Mouse (Mus musculus): Measurements from ENCODE around the gene Tpgs1. TPM values are rescaled to one million over a fixed set of nuclear protein-coding genes. Genes with fewer than 3 reads are reported as not detected.

The Tpgs1 gene
- polyA plus RNA-seq, 1 experiment from 2014 or later, result 99.8 TPM

DNA sequence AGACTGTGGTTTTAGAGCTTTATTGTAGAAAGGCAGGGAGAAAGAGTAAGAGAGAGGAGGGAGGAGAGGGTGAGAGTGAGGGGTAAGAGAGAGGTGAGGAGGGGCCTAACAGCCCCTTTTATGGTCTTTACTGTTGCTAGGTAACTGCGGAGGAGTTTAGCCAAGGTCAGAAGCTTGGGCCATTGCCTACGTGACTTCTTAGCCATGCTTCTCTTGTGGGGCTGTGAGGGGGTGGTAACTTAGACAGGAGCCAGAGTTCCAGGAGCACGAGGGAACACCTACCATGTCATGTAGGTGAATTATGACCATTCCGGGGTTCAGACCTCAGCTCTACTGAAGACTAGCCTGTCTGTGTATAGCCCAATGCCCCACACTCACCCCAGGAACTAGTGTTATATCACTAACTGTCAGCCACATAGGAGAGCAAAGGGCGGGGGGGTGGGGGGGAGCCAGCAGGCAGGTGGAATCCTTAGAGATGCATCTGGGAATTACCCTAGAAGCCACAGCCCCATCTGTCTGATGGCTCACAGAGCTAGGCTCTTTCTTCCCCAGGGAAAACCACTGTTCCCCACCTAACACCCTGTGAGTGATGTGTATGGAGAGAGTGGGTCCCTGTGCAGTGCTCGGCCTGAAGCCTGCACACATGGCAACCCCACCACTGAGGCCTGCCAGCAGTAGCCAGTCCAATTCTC is 2.4 kb downstream of the Tpgs1 start:
- H3K4me1 ChIP-seq, result peaks cover 32% of the 10 kb centered on the region
- 69% methylated on average over 6 of the region's 6 CpGs for WGBS
- H3K4me3 ChIP-seq, result no peak overlapping the region
- peaks cover 7% of the 10 kb centered on the region; the same call in 1 of the 2 replicates for H3K36me3 ChIP-seq (replicated peaks)
- no peak overlapping the region for H3K4me2 ChIP-seq
- H3K9me3 ChIP-seq, result no peaks in the 10 kb centered on the region
- no peaks in the 10 kb centered on the region for H3K27me3 ChIP-seq (replicated peaks)
- ATAC-seq (replicated peaks), result no peak
- H3K9ac ChIP-seq, result no peak overlapping the region
- H3K27ac ChIP-seq, result no peak overlapping the region

DNA sequence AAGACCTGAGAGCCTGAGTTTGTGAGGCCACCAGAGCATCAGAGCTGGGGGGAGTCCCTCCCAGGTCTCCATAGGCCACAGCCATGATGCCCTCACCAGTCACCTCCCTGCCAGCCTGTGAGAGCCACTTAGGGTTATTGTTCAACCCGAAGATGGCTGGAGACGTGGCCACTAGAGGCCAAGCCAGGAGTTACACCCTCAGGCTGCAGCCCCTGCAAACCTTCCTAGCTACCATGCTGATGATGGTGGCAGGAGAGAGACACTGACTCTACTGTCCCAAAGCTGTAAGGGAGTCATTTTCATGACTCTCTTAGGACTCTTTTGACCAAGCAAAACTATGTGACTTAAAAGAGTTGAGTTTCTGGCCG is 2.9 kb downstream of the Tpgs1 start:
- no peaks in the 10 kb centered on the region for H3K9me3 ChIP-seq
- H3K27me3 ChIP-seq (replicated peaks), result no peaks in the 10 kb centered on the region
- no peak overlapping the region for H3K27ac ChIP-seq
- no peak for ATAC-seq (replicated peaks)
- no peak overlapping the region for H3K9ac ChIP-seq
- no peak overlapping the region for H3K4me2 ChIP-seq
- 62% methylated on average over 3 of the region's 3 CpGs for WGBS
- peaks cover 32% of the 10 kb centered on the region for H3K4me1 ChIP-seq
- no peak overlapping the region for H3K4me3 ChIP-seq
- H3K36me3 ChIP-seq (replicated peaks), result peaks cover 7% of the 10 kb centered on the region; the same call in 1 of the 2 replicates

DNA sequence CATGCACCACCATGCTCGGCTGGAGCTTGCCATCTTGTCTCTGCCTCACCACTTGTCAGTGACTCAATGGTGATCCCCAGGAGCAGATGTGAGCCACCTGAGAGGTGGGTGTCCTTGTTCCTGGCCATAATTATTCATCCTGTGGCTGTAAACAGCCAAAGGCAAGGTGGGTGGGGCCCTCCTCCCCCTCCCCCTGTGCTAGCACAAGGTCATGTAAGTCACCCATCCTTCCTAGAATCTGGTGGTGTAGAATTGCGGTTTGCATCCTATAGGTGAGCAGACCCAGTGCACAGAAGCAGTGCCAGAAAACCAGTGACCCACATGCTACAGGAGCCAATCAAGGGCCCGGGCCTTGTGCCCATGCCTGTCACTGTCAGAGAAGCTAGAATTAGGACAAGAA is 3.9 kb downstream of the Tpgs1 start:
- Histone ChIP-seq H3K9ac (no peak overlapping the region), H3K4me3 (no peak overlapping the region), H3K27me3 (replicated peaks) (no peaks in the 10 kb centered on the region), H3K27ac (no peak overlapping the region), H3K4me1 (peaks cover 26% of the 10 kb centered on the region), H3K36me3 (replicated peaks) (peaks cover 7% of the 10 kb centered on the region; the same call in 1 of the 2 replicates), H3K4me2 (no peak overlapping the region), H3K9me3 (no peaks in the 10 kb centered on the region)
- 95% methylated on average over 3 of the region's 3 CpGs for WGBS
- no peak for ATAC-seq (replicated peaks)

DNA sequence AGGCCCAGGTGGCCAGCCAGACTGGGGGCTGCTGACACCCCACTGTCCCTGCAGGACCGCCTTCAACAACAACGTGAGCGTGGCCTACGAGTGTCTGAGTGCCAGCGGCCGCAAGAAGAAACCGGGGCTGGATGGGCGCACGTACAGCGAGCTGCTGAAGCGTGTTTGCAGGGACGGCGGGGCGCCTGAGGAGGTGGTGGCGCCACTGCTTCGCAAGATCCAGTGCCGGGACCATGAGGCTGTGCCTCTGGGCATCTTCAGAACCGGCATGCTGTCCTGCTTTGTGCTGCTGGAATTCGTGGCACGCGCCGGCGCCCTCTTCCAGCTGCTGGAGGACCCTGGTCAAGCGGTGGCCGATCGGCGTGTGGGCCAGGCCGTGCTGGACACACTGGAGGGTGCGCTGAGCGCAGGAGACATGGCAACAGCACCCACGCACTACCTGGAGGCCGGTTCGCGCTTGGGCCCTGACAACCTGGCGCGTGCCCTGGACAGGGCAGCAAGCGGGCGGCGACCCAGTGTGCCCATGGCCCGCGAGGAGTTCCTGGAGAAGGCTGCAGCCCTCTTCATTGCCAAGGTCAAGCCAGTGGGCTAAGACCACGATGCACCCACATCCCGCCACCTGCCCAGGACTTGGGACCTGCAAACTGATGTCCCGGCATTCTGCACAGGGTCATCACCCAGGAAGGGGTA is 6.3 kb downstream of the Tpgs1 start:
- Histone ChIP-seq H3K36me3 (replicated peaks) (peaks cover 7% of the 10 kb centered on the region; the same call in 1 of the 2 replicates), H3K27me3 (replicated peaks) (no peaks in the 10 kb centered on the region), H3K4me3 (no peak overlapping the region), H3K4me2 (no peak overlapping the region), H3K27ac (no peak overlapping the region), H3K9me3 (no peaks in the 10 kb centered on the region), H3K9ac (no peak overlapping the region), H3K4me1 (peaks cover 15% of the 10 kb centered on the region)
- 61% methylated on average over 44 of the region's 44 CpGs for WGBS
- ATAC-seq (replicated peaks), result no peak

DNA sequence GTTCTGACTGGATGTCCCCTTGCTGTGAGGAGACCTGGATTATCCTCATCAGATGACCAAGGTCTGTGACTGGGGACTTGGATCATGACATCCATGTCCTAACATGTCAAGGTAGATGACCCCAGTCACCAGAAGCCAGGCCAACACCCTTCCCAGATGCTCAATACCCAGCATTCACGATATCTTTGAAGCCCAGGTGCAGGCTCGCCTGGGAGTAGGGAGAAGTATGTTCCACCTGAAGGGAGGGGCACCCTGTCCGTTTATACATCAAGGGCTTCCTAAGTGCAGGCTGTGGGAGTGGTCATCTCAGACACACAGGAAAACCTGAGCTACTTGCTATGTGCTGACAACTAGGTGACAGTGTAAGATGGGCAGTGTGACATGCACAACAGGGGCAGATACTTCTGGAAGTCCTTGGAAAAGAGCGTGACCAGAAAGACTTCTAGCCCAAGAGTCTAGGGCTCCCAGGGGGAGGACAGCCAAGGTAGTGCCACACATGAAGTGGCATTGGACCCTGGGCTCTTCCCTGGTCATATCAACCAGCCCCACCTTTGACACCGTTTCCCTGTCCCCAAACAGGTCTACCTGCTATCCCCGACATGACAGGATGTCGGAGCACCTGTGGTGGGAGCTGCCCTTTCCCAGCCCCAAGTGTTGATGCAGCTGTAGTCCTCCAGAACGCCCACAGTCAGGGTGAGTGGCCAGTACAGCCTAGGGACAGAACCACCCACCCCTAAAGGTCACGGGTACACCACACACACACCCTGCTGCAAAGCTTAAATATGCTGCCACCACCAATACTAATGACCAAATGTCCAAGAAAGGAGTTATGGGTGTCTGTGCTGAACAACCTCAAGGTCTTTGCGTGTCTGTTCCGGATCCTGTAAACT is 11.7 kb downstream of the Tpgs1 start:
- no peaks in the 10 kb centered on the region for H3K9me3 ChIP-seq
- peak overlapping the region; percentile 67 for H3K4me2 ChIP-seq
- peak; percentile 40 for ATAC-seq (replicated peaks)
- peaks cover 7% of the 10 kb centered on the region; the same call in 1 of the 2 replicates for H3K36me3 ChIP-seq (replicated peaks)
- peak overlapping the region; percentile 52 for H3K9ac ChIP-seq
- WGBS, result 41% methylated on average over 11 of the region's 11 CpGs
- H3K27ac ChIP-seq, result peak overlapping the region; percentile 91
- peak overlapping the region; percentile 69 for H3K4me3 ChIP-seq
- peaks cover 26% of the 10 kb centered on the region for H3K4me1 ChIP-seq
- H3K27me3 ChIP-seq (replicated peaks), result no peaks in the 10 kb centered on the region

DNA sequence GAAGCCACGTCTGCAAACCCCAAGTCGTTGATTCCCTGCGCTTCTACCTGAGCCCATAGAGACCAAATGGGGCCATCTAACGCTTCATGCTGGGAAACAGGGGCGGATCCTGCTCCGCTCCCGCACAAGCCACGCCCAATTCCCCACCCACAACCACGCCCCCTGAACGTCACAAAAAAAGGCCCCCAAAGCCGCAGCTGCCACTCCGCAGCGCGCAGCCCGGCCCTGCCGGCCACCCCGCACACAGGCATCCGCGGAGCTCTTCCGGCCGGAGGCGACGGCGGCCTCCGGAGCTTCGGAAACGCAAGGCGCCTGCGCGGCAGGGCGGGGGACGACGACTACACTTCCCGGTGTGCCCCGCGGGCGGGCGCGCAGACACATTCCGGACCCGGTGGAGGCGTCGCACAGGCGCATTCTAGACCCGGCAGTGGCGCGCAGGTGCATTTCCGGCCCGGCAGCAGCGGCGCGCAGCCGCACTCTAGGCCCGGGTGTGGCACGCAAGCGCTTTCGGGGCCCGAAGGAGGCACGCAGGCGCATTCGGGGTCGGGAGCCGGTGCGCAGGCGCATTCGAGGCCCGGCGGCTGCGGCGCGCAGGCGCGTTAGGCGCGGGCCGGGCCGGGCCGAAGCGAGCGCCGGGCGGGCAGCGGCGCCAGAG is 12.5 kb downstream of the Tpgs1 start, which contains the start of gene Cdc34:
TSS of gene Cdc34 (plus strand) at position 605 of the 655 bp plus-strand sequence.
- peak within 1 kb of the TSS; percentile 91 for H3K27ac ChIP-seq
- peak within 1 kb of the TSS; percentile 60 for H3K9ac ChIP-seq
- peaks cover 26% of the 10 kb centered on the region for H3K4me1 ChIP-seq
- no peaks in the 10 kb centered on the region for H3K27me3 ChIP-seq (replicated peaks)
- under 1% methylated on average over 70 of the region's 84 CpGs for WGBS
- no peaks in the 10 kb centered on the region for H3K9me3 ChIP-seq
- peaks cover 6% of the 10 kb centered on the region; the same call in 1 of the 2 replicates for H3K36me3 ChIP-seq (replicated peaks)
- peak; percentile 94 for ATAC-seq (replicated peaks)
- H3K4me2 ChIP-seq, result peak within 1 kb of the TSS; percentile 91
- peak within 1 kb of the TSS; percentile 69 for H3K4me3 ChIP-seq

DNA sequence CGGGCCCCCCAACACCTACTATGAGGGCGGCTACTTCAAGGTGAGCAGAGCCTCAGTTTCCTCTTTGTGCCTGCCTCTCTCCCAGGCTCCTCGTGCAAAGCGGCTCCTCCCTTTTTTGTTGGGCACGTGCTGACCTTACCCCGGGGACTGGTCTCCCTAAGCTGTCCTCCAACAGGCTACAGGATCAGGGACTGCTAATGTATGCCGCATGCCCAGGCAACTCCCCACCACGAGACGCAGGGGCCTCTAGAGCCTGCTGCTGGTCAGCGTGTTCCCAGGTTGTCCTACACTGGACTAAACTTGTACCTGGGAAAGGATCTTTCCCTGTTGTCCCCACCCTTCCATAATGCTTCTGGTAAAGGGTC is 13.4 kb downstream of the Tpgs1 start:
- peak; percentile 15 for ATAC-seq (replicated peaks)
- H3K36me3 ChIP-seq (replicated peaks), result peaks cover 6% of the 10 kb centered on the region; the same call in 1 of the 2 replicates
- peak overlapping the region; percentile 91 for H3K27ac ChIP-seq
- H3K9me3 ChIP-seq, result no peaks in the 10 kb centered on the region
- peaks cover 26% of the 10 kb centered on the region for H3K4me1 ChIP-seq
- H3K4me3 ChIP-seq, result peak overlapping the region; percentile 69
- peak overlapping the region; percentile 91 for H3K4me2 ChIP-seq
- H3K9ac ChIP-seq, result peak overlapping the region; percentile 60
- H3K27me3 ChIP-seq (replicated peaks), result no peaks in the 10 kb centered on the region
- WGBS, result 1% methylated on average over 10 of the region's 10 CpGs

DNA sequence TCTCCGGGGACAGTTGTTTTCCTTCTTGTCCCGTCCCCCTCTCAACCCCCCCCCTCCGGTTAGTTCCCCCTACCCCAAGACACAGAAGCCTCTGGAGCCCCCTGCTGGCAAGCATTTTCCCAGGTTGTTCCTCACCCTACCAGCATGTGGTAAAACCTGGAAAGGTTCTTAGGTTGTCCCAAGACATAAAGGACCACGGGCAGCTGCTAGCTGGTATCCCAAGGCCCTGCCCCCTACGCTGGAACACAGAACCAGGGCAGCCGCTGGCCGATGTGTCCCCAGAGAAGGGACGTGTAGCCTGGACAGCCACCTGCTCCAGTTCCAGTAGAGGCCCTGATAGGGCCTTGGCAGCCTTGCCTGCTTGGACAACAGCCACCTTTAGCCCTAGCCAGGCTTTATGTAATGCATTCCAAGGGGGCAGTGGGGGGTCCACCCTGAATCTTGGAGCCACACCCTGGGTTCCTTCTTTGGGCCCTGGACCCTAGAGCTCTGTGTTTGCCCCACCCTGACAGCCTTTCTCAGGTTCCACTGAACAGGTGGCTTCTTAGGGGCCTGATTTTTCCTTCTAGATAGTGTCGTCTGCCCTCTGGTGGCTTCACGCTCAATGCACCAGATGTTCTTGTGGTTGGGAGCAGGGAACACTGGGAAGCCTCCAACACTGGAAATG is 13.9 kb downstream of the Tpgs1 start:
- H3K4me3 ChIP-seq, result peak overlapping the region; percentile 69
- ATAC-seq (replicated peaks), result no peak
- WGBS, result 5% methylated on average over 10 of the region's 10 CpGs

DNA sequence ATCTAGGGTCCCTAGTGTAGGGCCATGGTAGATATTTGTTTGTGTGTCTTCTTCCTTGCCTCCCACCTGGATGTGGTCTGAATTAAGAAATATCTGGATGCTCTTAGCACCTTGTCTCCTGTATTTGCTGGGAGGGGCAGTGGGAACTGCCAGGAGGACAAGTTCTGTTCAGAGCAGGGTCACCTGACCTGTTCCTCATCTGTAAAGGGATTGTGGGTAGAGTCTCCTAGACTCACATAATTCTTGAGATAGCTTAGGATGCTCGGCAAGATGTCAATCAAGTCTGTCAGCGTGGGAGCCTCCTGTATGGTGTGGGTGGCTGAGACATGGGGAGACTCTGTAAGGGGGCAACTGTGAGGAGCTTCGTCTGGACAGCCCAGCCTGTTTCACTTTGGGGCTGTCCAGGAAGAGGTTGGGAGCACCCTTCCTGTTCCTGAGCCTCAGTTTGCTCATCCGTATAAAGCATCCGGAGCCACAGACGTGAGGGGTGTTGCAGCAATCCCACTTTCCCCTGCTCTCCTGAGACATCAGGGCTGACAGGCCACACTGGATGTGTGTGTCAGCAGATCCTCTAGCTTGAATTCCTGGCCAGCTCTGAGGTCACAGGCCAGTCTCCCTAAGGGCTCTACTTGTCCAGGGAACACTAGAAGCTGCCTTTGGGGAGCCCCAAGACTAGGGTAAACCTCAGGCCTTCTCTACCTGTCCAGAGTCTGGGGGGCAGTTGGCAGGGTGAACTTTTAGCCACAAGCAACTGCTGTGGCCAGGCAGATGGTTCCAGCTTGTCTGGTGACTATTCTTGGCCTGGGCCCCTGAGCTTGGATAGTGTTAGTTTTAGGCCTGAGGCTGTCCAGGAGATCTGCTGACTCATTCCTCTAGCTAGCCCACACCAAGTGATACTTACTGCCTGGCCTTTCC is 14.8 kb downstream of the Tpgs1 start:
- no peak for ATAC-seq (replicated peaks)
- peaks cover 14% of the 10 kb centered on the region; the same call in 1 of the 2 replicates for H3K36me3 ChIP-seq (replicated peaks)
- no peaks in the 10 kb centered on the region for H3K27me3 ChIP-seq (replicated peaks)
- no peaks in the 10 kb centered on the region for H3K9me3 ChIP-seq
- peak overlapping the region; percentile 91 for H3K4me2 ChIP-seq
- H3K9ac ChIP-seq, result peak overlapping the region; percentile 60
- no peak overlapping the region for H3K27ac ChIP-seq
- peak overlapping the region; percentile 69; the same call in 1 of the 2 replicates for H3K4me3 ChIP-seq
- 89% methylated on average over 6 of the region's 6 CpGs for WGBS
- peaks cover 26% of the 10 kb centered on the region for H3K4me1 ChIP-seq

More for the DNA sequence above, 13.9 kb downstream of the Tpgs1 start:
- Histone ChIP-seq H3K9ac (peak overlapping the region; percentile 60), H3K4me1 (peaks cover 26% of the 10 kb centered on the region), H3K27me3 (replicated peaks) (no peaks in the 10 kb centered on the region), H3K9me3 (no peaks in the 10 kb centered on the region), H3K27ac (no peak overlapping the region; the same call in 1 of the 2 replicates), H3K36me3 (replicated peaks) (peaks cover 8% of the 10 kb centered on the region; the same call in 1 of the 2 replicates), H3K4me2 (peak overlapping the region; percentile 91)

DNA sequence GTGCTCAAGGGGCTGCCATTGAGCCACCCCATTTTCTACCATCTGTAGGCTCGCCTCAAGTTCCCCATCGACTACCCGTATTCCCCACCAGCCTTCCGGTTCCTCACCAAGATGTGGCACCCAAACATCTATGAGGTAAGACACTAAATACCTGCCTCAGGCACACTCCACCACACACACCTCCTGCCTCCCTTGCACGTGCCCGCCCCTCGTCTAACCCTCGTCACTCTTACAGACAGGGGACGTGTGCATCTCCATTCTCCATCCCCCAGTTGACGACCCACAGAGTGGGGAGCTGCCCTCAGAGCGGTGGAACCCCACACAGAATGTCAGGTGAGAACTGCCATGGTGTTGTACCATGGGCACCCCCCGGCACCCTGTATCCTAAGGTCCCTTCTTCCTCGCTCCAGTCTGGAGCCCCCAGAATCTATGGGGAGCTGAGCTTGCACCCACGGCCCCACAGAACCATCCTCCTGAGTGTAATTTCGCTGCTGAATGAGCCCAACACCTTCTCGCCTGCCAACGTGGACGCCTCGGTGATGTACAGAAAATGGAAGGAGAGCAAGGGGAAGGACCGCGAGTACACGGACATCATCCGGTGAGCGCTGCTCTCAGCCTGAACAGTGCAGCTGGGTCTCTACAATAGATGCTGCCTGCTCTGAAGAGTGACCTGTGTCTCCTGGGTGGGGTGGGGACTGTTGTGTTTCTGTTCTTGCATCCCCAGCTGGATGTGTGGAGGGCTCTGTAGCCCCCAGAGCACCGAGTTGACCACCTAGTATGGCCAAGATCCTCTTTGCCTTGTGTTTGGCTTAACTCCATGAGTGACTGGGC is 15.8 kb downstream of the Tpgs1 start:
- Histone ChIP-seq H3K9me3 (no peaks in the 10 kb centered on the region), H3K27ac (no peak overlapping the region), H3K9ac (no peak overlapping the region), H3K4me1 (peaks cover 26% of the 10 kb centered on the region), H3K27me3 (replicated peaks) (no peaks in the 10 kb centered on the region), H3K36me3 (replicated peaks) (peaks cover 15% of the 10 kb centered on the region; the same call in 1 of the 2 replicates), H3K4me2 (no peak overlapping the region), H3K4me3 (no peak overlapping the region)
- 94% methylated on average over 25 of the region's 25 CpGs for WGBS
- ATAC-seq (replicated peaks), result no peak
